Mouse (Mus musculus): Measurements from ENCODE around the gene Wnt4. TPM values are rescaled to one million over a fixed set of nuclear protein-coding genes. Genes with fewer than 3 reads are reported as not detected.

The Wnt4 gene
- total RNA-seq, 2 experiments from 2014 or later, result not detected

GRCm38 (mm10) chr4:137278144-137279040 is 1.1 kb downstream of the Wnt4 start:
- no peak for ATAC-seq (replicated peaks; ENCODE audit: low FRiP score, poor library complexity, severe bottlenecking)

GRCm38 (mm10) chr4:137279346-137279745 is 2.1 kb downstream of the Wnt4 start:
- ATAC-seq (replicated peaks; ENCODE audit: low FRiP score, poor library complexity, severe bottlenecking), result no peak

- ATAC-seq (replicated peaks; ENCODE audit: low FRiP score, poor library complexity, severe bottlenecking), result no peak
Observed at GRCm38 (mm10) chr4:137281273-137281672, 4.0 kb downstream of the Wnt4 start.

- ATAC-seq (replicated peaks; ENCODE audit: low FRiP score, poor library complexity, severe bottlenecking), result no peak
Observed at GRCm38 (mm10) chr4:137282122-137282521, 4.8 kb downstream of the Wnt4 start.

GRCm38 (mm10) chr4:137282584-137283406 is 5.5 kb downstream of the Wnt4 start:
- ATAC-seq (replicated peaks; ENCODE audit: low FRiP score, poor library complexity, severe bottlenecking), result no peak

GRCm38 (mm10) chr4:137283407-137283732 is 6.1 kb downstream of the Wnt4 start:
- no peak for ATAC-seq (replicated peaks; ENCODE audit: low FRiP score, poor library complexity, severe bottlenecking)

- no peak for ATAC-seq (replicated peaks; ENCODE audit: low FRiP score, poor library complexity, severe bottlenecking)
Observed at GRCm38 (mm10) chr4:137285876-137286661, 8.8 kb downstream of the Wnt4 start.

- ATAC-seq (replicated peaks; ENCODE audit: low FRiP score, poor library complexity, severe bottlenecking), result no peak
Observed at GRCm38 (mm10) chr4:137286662-137286953, 9.3 kb downstream of the Wnt4 start.

- ATAC-seq (replicated peaks; ENCODE audit: low FRiP score, poor library complexity, severe bottlenecking), result no peak
Observed at GRCm38 (mm10) chr4:137287206-137287605, 9.9 kb downstream of the Wnt4 start.

- no peak for ATAC-seq (replicated peaks; ENCODE audit: low FRiP score, poor library complexity, severe bottlenecking)
Observed at GRCm38 (mm10) chr4:137287818-137288217, 10.5 kb downstream of the Wnt4 start.

GRCm38 (mm10) chr4:137289701-137290100 is 12.4 kb downstream of the Wnt4 start:
- no peak for ATAC-seq (replicated peaks; ENCODE audit: low FRiP score, poor library complexity, severe bottlenecking)

GRCm38 (mm10) chr4:137290250-137290649 is 13.0 kb downstream of the Wnt4 start:
- ATAC-seq (replicated peaks; ENCODE audit: low FRiP score, poor library complexity, severe bottlenecking), result no peak

GRCm38 (mm10) chr4:137292625-137293024 is 15.3 kb downstream of the Wnt4 start:
- no peak for ATAC-seq (replicated peaks; ENCODE audit: low FRiP score, poor library complexity, severe bottlenecking)

- no peak for ATAC-seq (replicated peaks; ENCODE audit: low FRiP score, poor library complexity, severe bottlenecking)
Observed at GRCm38 (mm10) chr4:137294032-137294431, 16.7 kb downstream of the Wnt4 start.

GRCm38 (mm10) chr4:137294474-137294873 is 17.2 kb downstream of the Wnt4 start:
- no peak for ATAC-seq (replicated peaks; ENCODE audit: low FRiP score, poor library complexity, severe bottlenecking)

- no peak for ATAC-seq (replicated peaks; ENCODE audit: low FRiP score, poor library complexity, severe bottlenecking)
Observed at GRCm38 (mm10) chr4:137294951-137295350, 17.7 kb downstream of the Wnt4 start.

- ATAC-seq (replicated peaks; ENCODE audit: low FRiP score, poor library complexity, severe bottlenecking), result no peak
Observed at GRCm38 (mm10) chr4:137297611-137298010, 20.3 kb downstream of the Wnt4 start.

GRCm38 (mm10) chr4:137298406-137298805 is 21.1 kb downstream of the Wnt4 start:
- ATAC-seq (replicated peaks; ENCODE audit: low FRiP score, poor library complexity, severe bottlenecking), result no peak

GRCm38 (mm10) chr4:137300227-137300626 is 22.9 kb downstream of the Wnt4 start:
- no peak for ATAC-seq (replicated peaks; ENCODE audit: low FRiP score, poor library complexity, severe bottlenecking)

GRCm38 (mm10) chr4:137301635-137302034 is 24.3 kb downstream of the Wnt4 start:
- ATAC-seq (replicated peaks; ENCODE audit: low FRiP score, poor library complexity, severe bottlenecking), result no peak
